Mouse (Mus musculus) spleen, adult 2 months (tissue): ENCODE measurements around the gene Gm10961.

ENCODE experiments used
- CTCF ChIP-seq: fragments of 200-500 bp; IDR thresholded peaks from 2 replicates; pipeline ENCODE4 v1.5.1; 2011; ENCODE audit warnings: mild to moderate bottlenecking, inconsistent platforms; ENCODE audit not compliant: insufficient read depth, insufficient read length, insufficient replicate concordance; ENCODE audit errors: extremely low read depth
- POLR2A ChIP-seq: fragments of 200-500 bp; IDR thresholded peaks from 2 replicates; pipeline ENCODE4 v1.6.1; 2011; ENCODE audit warnings: low read depth, low read length, inconsistent platforms

GRCm38 (mm10) chr3:107583893-107584292 is 47.2 kb upstream of the Gm10961 start:
- no peak for TF ChIP-seq CTCF
- no peak for TF ChIP-seq POLR2A
